Mouse (Mus musculus) lung, adult 2 months (tissue): ENCODE data around the gene Ppm1k. TPM values are rescaled to one million over a fixed set of nuclear protein-coding genes. Genes with fewer than 3 reads are reported as not detected.
"Not testable (repeated sequence)": the region's sequence is repeated elsewhere in the genome, so short reads cannot be mapped to it uniquely, and the experiment has no call there.

Experiments
- DNase-seq: peaks from one replicate; pipeline ENCODE4 v3.0.0; 2022
- H3K4me1 ChIP-seq: fragments of 200-500 bp; 2 replicates; pipeline ENCODE4 v1.6.1; 2011; ENCODE audit warnings: low read length; ENCODE audit not compliant: control insufficient read depth, insufficient read depth
- H3K4me3 ChIP-seq: fragments of 200-500 bp; replicated peaks from 2 replicates; pipeline ENCODE3; 2011; ENCODE audit warnings: low read depth, mild to moderate bottlenecking, control low read depth, low read length; ENCODE audit errors: extremely low read depth
- CTCF ChIP-seq: fragments of 200-500 bp; IDR thresholded peaks from 2 replicates; pipeline ENCODE4 v1.5.1; 2011; ENCODE audit warnings: mild to moderate bottlenecking, low read length, control low read depth; ENCODE audit not compliant: insufficient read depth
- POLR2A ChIP-seq: fragments of 200-500 bp; IDR thresholded peaks from 2 replicates; pipeline ENCODE4 v1.6.1; 2011; ENCODE audit warnings: low read depth, mild to moderate bottlenecking, control low read depth, low read length, borderline replicate concordance; ENCODE audit errors: extremely low read depth
- WGBS: fragments of 180-500 bp; shearing (Covaris S2); methylation state at CpG from one replicate; pipeline ENCODE4 v1.1.7; 2018; 5-methylcytosine and 5-hydroxymethylcytosine counted together
- polyA plus RNA-seq: library from polyadenylated mRNA; depleted of rRNA; stranded (reverse); fragments of >200 nt; gene quantifications from 2 replicates; pipeline ENCODE4 v1.2.3, GENCODE M21; 2012

Ppm1k gene
- polyA plus RNA-seq, 1 experiment = 2.9 TPM

DNA sequence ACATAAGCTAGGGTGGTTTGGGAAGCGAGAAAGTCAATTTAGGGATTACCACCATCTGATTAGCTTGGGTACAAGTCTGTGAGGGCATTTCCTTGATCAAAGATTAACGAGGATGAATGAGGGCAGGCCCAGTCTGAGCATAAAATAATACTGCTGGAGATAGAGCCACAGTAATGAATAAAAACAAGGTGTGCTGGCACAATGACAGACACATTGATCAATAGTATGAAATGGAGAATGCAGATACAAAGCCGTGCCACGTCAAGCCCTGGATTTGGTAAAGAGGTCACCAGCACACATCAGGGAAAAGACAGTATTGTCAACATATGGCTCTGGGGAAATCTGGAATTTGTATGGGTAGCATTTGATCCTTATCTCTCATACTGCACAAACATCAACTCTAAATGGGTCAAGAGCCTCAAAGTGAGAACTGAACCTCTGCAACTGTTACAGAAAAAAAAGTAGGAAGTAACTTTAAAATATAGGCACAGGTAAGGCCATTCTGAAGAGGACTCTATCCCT is 22.6 kb upstream of the Ppm1k start:
- no peak overlapping the region for H3K4me3 ChIP-seq
- TF ChIP-seq POLR2A (no peak), CTCF (no peak)
- no peaks in the 10 kb centered on the region for H3K4me1 ChIP-seq
- 52% methylated on average over 4 of the region's 4 CpGs for WGBS
- DNase-seq = no peak

DNA sequence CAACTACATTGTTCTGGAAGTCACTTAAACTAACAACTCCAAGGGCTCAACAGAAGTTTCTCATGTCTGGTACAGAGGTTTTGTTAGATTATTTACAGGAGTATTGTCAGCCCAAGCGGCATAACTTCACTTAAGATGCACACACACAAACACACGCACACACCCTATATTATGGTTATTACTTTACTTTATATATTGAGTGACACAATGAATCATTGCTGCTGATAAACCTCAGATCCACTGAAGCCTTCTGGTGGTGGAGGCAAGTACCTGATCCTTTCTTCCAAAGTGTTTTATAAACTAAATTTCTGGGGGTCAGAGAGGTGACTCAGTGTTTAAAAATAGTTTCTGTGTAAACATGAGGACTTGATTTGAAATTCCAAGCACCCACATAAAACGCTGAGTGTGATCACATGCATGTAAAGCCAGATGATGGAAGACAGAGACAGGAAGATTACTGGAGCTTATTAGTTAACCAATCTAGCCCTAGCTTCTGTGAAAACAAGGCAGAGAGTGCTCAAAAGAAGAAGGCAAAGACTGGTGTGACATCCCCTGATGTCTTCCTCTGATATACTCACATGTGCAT is 16.0 kb upstream of the Ppm1k start:
- TF ChIP-seq POLR2A (no peak), CTCF (no peak)
- 56% methylated on average over 3 of the region's 3 CpGs for WGBS
- no peaks in the 10 kb centered on the region for H3K4me1 ChIP-seq

DNA sequence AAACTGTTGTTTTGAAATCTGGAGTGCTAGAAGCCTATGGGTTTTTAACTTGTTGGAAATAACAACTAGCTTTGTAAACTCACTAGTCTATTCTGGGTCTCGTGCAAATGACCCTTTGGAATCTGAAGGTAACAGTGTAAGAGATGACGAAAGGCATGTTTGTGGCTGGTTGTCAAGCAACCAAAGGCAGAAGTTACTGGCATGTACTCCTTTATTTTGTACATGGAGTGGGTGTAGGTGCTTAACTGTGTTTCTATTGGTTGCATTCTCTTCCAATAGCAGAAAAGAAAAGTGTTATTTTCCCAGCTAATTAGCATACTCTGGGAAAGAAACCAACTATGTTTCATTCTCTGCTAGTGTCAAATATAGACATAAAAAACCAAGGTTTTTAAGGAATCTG is 9.6 kb upstream of the Ppm1k start:
- no peaks in the 10 kb centered on the region for H3K4me1 ChIP-seq
- H3K4me3 ChIP-seq = no peak overlapping the region
- 36% methylated on average over 2 of the region's 2 CpGs for WGBS
- TF ChIP-seq POLR2A = no peak
- no peak for TF ChIP-seq CTCF
- no peak for DNase-seq

More for the DNA sequence above, 16.0 kb upstream of the Ppm1k start:
- no peak overlapping the region for H3K4me3 ChIP-seq
- DNase-seq = no peak

DNA sequence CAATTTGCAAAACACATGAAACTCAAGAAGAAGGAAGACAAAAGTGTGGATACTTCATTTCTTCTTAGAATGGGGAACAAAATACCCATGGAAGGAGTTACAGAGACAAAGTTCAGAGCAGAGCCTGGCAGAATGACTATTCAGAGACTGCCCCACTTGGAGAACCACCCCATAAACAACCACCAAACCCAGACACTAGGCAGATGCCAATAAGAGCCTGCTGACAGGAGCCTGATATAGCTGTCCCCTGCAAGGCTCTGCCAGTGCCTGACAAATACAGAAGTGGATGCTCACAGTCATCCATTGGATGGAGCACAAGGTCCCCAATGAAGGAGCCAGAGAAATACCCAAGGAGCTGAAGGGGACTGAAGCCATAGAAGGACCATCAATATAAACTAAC is 8.3 kb upstream of the Ppm1k start:
- H3K4me1 ChIP-seq, H3K4me3 ChIP-seq, DNase-seq: not testable (repeated sequence)

DNA sequence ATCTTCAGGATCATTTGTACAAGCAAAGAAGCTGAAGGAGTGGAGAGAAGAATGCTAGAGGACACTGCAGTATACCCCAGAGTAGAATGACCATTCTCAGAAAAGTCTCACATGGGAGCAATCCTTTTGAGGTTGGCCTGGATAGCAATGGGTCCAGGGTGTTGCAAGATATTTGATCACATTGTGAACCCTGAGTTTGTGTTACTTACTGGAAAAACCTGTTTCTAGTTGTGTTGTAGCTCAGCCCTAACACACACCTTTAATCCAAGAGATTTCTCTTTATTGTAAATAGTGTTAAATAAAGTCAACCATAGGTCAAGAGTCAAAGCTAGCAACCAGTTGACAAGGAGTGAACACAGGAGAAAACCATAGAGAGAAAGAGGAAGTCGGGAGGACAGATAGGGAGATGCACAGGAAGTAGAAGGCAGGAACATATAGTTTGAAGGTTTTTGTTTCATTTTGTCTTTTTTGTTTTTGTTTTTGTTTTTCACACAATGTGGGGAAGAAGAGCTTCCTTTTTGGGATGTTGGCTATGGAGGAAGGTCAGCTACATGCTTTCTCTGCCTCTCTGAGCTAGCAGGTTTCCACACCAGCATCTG is 6.6 kb upstream of the Ppm1k start:
- H3K4me3 ChIP-seq = no peak overlapping the region
- no peaks in the 10 kb centered on the region for H3K4me1 ChIP-seq
- DNase-seq = no peak
- WGBS = 62% methylated on average over 1 of the region's 1 CpGs
- TF ChIP-seq CTCF = no peak
- no peak for TF ChIP-seq POLR2A

DNA sequence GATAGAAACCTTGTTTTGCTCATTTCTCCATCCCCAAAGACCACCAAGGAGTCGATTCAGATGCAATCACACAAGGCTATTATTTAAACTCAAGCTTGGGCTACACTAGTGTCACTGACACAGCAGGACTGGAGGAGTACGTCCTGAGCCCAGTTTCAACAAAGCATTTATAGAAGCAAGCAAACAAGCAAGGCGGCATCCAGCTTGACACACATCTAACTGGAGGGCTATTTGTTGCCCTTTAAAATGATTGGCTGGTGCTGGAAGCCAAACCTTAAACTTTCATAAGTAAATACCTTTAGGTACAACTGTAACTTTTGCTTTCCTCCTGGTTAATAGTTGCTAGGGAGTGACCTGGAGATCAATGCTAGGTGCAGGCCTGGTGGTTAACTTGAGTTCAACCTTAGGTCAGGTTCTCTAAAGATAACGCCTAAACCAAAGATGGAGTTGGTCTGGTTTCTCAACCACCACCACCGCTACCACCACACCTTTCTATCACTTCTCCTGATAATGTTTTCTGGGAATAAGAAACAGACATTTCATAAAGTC is 5.8 kb upstream of the Ppm1k start:
- TF ChIP-seq POLR2A = no peak
- DNase-seq = no peak
- 73% methylated on average over 5 of the region's 5 CpGs for WGBS
- Histone ChIP-seq H3K4me1 (no peaks in the 10 kb centered on the region), H3K4me3 (no peak overlapping the region)

DNA sequence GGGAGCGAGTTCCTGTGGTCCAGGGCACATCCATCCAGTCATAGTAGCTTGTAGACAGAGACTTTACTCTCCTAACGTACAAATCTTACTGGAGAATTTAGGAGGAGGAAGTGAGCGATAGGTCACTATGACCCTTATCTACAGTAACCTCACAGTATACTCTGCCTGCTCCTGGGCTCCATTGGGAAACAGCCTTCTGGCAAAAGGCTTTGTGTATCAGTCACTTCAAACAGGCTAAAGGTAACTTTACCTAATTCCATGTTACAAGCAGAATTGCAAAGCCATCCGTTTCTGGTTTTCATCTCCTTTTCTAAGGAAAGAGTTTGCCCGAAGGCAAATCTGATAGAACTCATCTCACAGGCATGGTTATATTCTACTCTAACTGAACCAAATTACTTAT is 2.6 kb upstream of the Ppm1k start:
- H3K4me3 ChIP-seq = no peak overlapping the region
- WGBS = 84% methylated on average over 5 of the region's 5 CpGs
- H3K4me1 ChIP-seq = no peaks in the 10 kb centered on the region
- no peak for TF ChIP-seq POLR2A
- TF ChIP-seq CTCF = no peak
- no peak for DNase-seq

DNA sequence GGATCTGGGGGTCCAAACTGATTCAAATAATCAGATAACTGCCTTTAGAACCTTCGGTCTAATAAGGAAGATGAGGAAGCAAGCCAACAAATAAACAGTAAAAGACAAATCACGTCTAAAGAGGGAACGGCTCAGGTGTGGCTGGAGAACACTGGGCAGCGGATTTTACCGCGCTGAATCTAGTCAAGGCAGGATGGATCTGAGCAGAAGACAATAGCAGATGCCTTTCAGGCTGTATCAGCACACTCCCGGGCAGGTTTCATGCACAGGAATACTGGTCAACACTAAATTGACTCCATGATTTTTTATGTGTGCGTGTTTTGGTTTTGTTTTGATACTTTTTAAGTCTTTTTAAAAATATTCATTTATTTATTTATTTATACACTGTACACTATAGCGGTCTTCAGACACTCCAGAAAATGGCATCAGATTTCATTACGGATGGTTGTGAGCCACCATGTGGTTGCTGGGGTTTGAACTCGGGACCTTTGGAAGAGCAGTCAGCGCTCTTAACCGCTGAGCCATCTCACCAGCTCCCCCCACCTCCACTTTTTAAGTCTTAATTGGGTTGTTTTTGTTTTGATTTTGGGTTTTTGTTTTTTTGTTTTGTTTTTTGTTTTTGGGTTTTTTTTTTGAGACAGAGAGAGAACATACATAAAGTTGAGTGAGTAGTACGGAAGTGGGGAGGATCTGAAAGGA is 852 bp upstream of the Ppm1k start:
- 16% methylated on average over 14 of the region's 14 CpGs for WGBS
- no peak for TF ChIP-seq CTCF
- TF ChIP-seq POLR2A = no peak
- Histone ChIP-seq H3K4me1 (no peaks in the 10 kb centered on the region; the same call in 1 of the 2 replicates), H3K4me3 (peak overlapping the region; percentile 86)
- DNase-seq = no peak

DNA sequence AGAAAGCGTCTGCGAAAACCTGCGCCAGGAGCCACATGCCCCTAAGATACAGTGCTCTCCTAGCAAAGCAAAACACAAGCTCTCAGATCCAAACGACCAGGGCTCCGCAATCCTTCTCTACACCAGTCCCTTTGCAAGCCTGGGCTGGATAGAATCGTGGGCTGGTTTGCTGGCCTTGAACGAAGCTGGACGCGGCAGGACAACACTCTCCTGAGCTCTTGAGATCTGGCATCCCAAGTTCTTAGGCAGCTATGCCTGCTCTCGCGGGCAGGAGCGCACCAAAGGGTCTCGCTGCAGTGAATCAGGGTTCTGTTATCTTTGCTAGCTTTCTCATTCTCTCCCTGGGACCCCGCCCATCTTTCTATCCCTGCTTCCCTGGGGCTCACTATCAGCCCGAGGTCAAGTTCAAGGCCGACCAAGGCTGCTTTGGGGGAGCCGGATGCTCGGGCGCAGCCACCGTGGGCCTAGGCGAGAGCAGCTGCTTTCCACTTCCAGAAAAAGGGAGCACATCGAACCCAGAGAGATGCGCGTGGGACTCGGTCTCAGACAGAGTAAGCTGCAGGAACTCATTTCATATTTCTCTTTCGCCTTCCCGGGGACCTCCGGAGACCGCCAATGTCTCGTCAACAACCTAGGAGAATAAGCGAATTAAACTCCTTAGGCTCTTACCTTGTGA is 519 bp downstream of the Ppm1k start:
- peak; percentile 59 for DNase-seq
- WGBS = under 1% methylated on average over 31 of the region's 31 CpGs

DNA sequence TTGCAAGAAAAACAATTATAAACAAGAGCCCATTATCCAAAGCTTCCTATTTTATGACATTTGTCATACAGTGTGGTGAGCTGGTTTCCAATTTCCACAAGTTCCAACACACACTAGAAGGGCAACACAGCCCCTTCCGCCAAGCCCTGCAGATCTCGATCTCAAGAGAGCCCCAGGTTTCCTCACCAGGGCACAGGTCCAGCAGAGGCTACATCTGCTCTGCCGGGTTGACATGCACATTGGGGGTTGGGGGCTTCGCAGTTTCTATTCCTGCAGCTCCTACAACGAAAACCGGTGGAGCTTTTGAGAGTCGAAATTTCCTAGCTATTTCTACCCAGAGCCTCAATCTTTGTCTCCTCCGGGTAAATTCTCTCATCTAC is 1.0 kb downstream of the Ppm1k start:
- Histone ChIP-seq H3K4me3 (peak overlapping the region; percentile 86), H3K4me1 (no peaks in the 10 kb centered on the region; the same call in 1 of the 2 replicates)
- DNase-seq = no peak
- under 1% methylated on average over 8 of the region's 8 CpGs for WGBS
- TF ChIP-seq CTCF (no peak), POLR2A (no peak)

More for the DNA sequence above, 519 bp downstream of the Ppm1k start:
- TF ChIP-seq POLR2A (no peak), CTCF (no peak)
- H3K4me1 ChIP-seq = no peaks in the 10 kb centered on the region; the same call in 1 of the 2 replicates
- peak overlapping the region; percentile 86 for H3K4me3 ChIP-seq
